Mouse (Mus musculus) G1E (cell line): ENCODE results near the gene Tsc2.

Experiments
- CTCF ChIP-seq: IDR thresholded peaks from 2 replicates; pipeline ENCODE4 v1.5.1; 2012; ENCODE audit warnings: low read depth, low read length, inconsistent platforms, mixed read lengths
- GATA1 ChIP-seq: IDR thresholded peaks from 2 replicates; pipeline ENCODE4 v1.6.1; 2012; ENCODE audit warnings: borderline replicate concordance, low read length, inconsistent platforms, mixed read lengths
- POLR2AphosphoS5 ChIP-seq: IDR thresholded peaks from 2 replicates; pipeline ENCODE4 v1.6.1; 2012; ENCODE audit warnings: low read depth, low read length, inconsistent platforms; ENCODE audit not compliant: insufficient replicate concordance
- TAL1 ChIP-seq: conservative IDR thresholded peaks from 2 replicates; pipeline ENCODE4 v1.6.1; 2012; ENCODE audit warnings: low read depth, low read length, inconsistent platforms, mixed read lengths

- TF ChIP-seq CTCF (no peak), TAL1 (no peak), GATA1 (no peak), POLR2AphosphoS5 (no peak)
Measured at GRCm38 (mm10) chr17:24604557-24604956, 27.9 kb downstream of the Tsc2 start.
